Mouse (Mus musculus): ENCODE measurements around the gene Vsig10. TPM values are rescaled to one million over a fixed set of nuclear protein-coding genes. Genes with fewer than 3 reads are reported as not detected.

Gene Vsig10
- polyA plus RNA-seq, 1 experiment from 2014 or later = 1.8 TPM

- Histone ChIP-seq H3K4me3 (no peak overlapping the region), H3K9me3 (no peaks in the 10 kb centered on the region), H3K27me3 (ENCODE audit: insufficient read depth, poor library complexity, severe bottlenecking) (peaks cover 11% of the 10 kb centered on the region), H3K4me1 (replicated peaks) (peaks cover 66% of the 10 kb centered on the region), H3K36me3 (peaks cover 15% of the 10 kb centered on the region), H3K27ac (no peak overlapping the region)
- whole genome bisulfite sequencing = 49% methylated on average over 7 of the region's 7 CpGs
- no peak for DNase-seq (ENCODE audit: low spot score)
These were observed 40.8 kb downstream of the Vsig10 start for GRCm38 (mm10) chr5:117359497-117360227.

GRCm38 (mm10) chr5:117360228-117360515 is 41.3 kb downstream of the Vsig10 start:
- H3K27ac ChIP-seq = no peak overlapping the region
- peaks cover 65% of the 10 kb centered on the region for H3K4me1 ChIP-seq (replicated peaks)
- peaks cover 6% of the 10 kb centered on the region for H3K27me3 ChIP-seq (ENCODE audit: insufficient read depth, poor library complexity, severe bottlenecking)
- no peak overlapping the region for H3K4me3 ChIP-seq
- 65% methylated on average over 13 of the region's 13 CpGs for WGBS
- H3K9me3 ChIP-seq = no peaks in the 10 kb centered on the region
- no peak for DNase-seq (ENCODE audit: low spot score)
- H3K36me3 ChIP-seq = peaks cover 20% of the 10 kb centered on the region

DNA sequence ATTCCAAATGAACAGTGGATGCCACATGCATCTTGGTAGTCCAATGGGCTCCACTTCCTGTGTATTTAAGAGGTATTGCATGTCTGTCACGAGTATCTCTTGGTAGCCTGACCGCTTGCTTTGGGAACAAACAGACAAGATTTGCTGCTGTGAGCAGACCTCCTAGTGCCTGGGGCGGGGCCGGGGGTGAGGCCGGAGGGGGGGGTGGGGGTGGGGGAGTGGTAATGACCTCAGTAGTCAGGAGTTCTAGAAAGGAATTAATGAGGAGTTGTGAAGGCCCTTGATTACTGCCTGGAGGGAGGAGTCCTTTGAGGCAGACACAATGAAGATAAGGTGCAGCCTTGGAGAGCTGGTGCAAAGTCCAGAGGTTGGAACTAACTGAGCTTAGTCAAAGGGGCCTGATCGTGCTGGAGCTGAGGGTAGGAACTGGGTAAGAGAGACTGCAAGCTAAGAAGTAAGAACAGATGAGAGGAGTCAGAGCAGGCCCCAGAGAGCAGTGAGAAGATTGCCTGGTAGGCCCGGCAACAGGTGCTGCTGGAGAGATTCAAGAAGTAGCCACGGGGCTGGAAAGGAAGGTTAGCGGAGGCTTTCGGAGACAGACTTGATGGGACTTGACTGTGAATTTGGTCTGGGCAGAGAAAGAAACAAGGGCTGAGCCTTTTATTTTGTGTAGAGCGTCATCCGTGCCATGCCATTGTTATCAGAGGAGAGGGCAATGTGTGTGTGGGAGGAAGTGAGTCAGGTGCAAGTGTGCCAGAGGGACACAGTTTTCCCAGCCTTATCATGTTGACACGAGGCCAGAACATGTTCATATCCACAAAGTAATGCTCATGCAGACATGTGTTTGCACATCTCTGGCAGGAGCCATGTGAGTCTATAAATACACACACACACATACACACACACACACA is 42.0 kb downstream of the Vsig10 start:
- H3K27me3 ChIP-seq (ENCODE audit: insufficient read depth, poor library complexity, severe bottlenecking) = no peaks in the 10 kb centered on the region
- H3K36me3 ChIP-seq = peaks cover 27% of the 10 kb centered on the region
- H3K9me3 ChIP-seq = no peaks in the 10 kb centered on the region
- peak overlapping the region; percentile 6; the same call in 1 of the 2 replicates for H3K4me3 ChIP-seq
- peaks cover 58% of the 10 kb centered on the region for H3K4me1 ChIP-seq (replicated peaks)
- 0 out of 2 replicates have a peak overlapping the region, but pooled peaks have one; percentile 43 for H3K27ac ChIP-seq
- WGBS = 50% methylated on average over 13 of the region's 13 CpGs
- no peak for DNase-seq (ENCODE audit: low spot score)

- Histone ChIP-seq H3K4me1 (replicated peaks) (peaks cover 50% of the 10 kb centered on the region), H3K4me3 (no peak overlapping the region), H3K27me3 (ENCODE audit: insufficient read depth, poor library complexity, severe bottlenecking) (no peaks in the 10 kb centered on the region), H3K36me3 (peaks cover 33% of the 10 kb centered on the region), H3K27ac (no peak overlapping the region), H3K9me3 (no peaks in the 10 kb centered on the region)
- DNase-seq (ENCODE audit: low spot score) = no peak
- WGBS = 91% methylated on average over 4 of the region's 4 CpGs
These were observed 42.7 kb downstream of the Vsig10 start for GRCm38 (mm10) chr5:117361590-117361989.

DNA sequence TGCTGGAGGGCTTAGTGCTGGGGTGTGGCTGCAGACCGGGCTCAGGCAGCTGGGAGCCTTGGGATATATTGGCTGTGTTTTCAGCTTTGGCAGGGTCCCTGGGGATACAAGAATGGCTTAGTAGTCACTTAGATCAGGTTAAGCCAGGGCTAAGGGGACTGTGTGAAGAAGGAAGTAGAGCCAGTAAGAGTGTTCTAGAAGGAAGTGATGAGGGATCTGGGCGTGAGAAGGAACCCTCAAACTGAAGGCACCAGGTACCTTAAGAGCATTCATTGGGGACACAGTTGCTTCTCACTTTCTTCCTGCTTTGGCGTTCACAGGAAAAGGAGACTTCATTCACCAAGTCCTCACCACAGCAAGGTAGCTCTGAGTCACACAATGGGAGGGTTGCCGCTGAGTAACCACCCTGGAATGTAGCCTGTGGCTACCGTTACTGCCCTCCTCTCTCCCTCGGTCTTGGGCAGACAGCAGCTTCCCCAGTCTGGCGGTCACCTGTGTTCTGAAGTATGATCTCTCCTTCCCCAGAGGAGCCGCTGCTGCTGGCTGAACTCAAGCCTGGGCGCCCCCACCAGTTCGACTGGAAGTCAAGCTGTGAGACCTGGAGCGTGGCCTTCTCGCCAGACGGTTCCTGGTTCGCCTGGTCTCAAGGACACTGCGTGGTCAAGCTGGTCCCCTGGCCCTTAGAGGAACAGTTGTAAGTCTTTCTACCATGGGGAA is 44.3 kb downstream of the Vsig10 start:
- Histone ChIP-seq H3K27ac (no peak overlapping the region), H3K4me3 (no peak overlapping the region), H3K9me3 (no peaks in the 10 kb centered on the region), H3K27me3 (ENCODE audit: insufficient read depth, poor library complexity, severe bottlenecking) (no peaks in the 10 kb centered on the region), H3K4me1 (replicated peaks) (peaks cover 49% of the 10 kb centered on the region), H3K36me3 (peaks cover 48% of the 10 kb centered on the region)
- WGBS = 55% methylated on average over 15 of the region's 15 CpGs
- no peak for DNase-seq (ENCODE audit: low spot score)

- H3K27ac ChIP-seq = no peak overlapping the region
- H3K36me3 ChIP-seq = peaks cover 64% of the 10 kb centered on the region
- 85% methylated on average over 3 of the region's 3 CpGs for WGBS
- H3K27me3 ChIP-seq (ENCODE audit: insufficient read depth, poor library complexity, severe bottlenecking) = no peaks in the 10 kb centered on the region
- no peak for DNase-seq (ENCODE audit: low spot score)
- H3K4me1 ChIP-seq (replicated peaks) = peaks cover 34% of the 10 kb centered on the region
- H3K9me3 ChIP-seq = no peaks in the 10 kb centered on the region
- H3K4me3 ChIP-seq = no peak overlapping the region
These were observed 45.9 kb downstream of the Vsig10 start for GRCm38 (mm10) chr5:117364821-117365220.

- Histone ChIP-seq H3K27ac (no peak overlapping the region), H3K36me3 (peaks cover 76% of the 10 kb centered on the region), H3K4me1 (replicated peaks) (peaks cover 22% of the 10 kb centered on the region), H3K9me3 (no peaks in the 10 kb centered on the region), H3K27me3 (ENCODE audit: insufficient read depth, poor library complexity, severe bottlenecking) (no peaks in the 10 kb centered on the region), H3K4me3 (no peak overlapping the region)
- WGBS = 93% methylated on average over 13 of the region's 13 CpGs
- DNase-seq (ENCODE audit: low spot score) = no peak
These were observed 47.1 kb downstream of the Vsig10 start for GRCm38 (mm10) chr5:117365904-117366561.

- Histone ChIP-seq H3K4me1 (replicated peaks) (peaks cover 18% of the 10 kb centered on the region), H3K27ac (no peak overlapping the region), H3K36me3 (peaks cover 88% of the 10 kb centered on the region), H3K4me3 (no peak overlapping the region), H3K9me3 (no peaks in the 10 kb centered on the region), H3K27me3 (ENCODE audit: insufficient read depth, poor library complexity, severe bottlenecking) (no peaks in the 10 kb centered on the region)
- whole genome bisulfite sequencing = 54% methylated on average over 8 of the region's 8 CpGs
- no peak for DNase-seq (ENCODE audit: low spot score)
These were observed 48.3 kb downstream of the Vsig10 start for GRCm38 (mm10) chr5:117367206-117367605.

DNA sequence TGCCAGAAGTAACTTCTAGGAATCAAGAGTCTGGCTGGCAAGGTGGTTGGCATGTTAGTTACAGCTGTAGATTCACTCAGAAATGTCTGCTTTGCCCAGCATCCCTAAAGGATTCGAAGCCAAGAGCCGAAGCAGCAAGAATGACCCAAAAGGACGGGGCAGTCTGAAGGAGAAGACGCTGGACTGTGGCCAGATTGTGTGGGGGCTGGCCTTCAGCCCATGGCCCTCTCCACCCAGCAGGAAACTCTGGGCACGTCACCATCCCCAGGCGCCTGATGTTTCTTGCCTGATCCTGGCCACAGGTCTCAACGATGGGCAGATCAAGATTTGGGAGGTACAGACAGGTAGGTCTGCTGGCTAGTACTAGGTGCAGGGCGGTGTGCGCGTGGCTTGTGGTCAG is 51.7 kb downstream of the Vsig10 start:
- peaks cover 98% of the 10 kb centered on the region for H3K36me3 ChIP-seq
- H3K27ac ChIP-seq = no peak overlapping the region
- peaks cover 11% of the 10 kb centered on the region for H3K4me1 ChIP-seq (replicated peaks)
- H3K27me3 ChIP-seq (ENCODE audit: insufficient read depth, poor library complexity, severe bottlenecking) = no peaks in the 10 kb centered on the region
- no peak overlapping the region for H3K4me3 ChIP-seq
- H3K9me3 ChIP-seq = no peaks in the 10 kb centered on the region
- WGBS = 94% methylated on average over 10 of the region's 10 CpGs
- no peak for DNase-seq (ENCODE audit: low spot score)

GRCm38 (mm10) chr5:117373418-117373817 is 54.5 kb downstream of the Vsig10 start:
- DNase-seq (ENCODE audit: low spot score) = no peak
- WGBS = 90% methylated on average over 9 of the region's 9 CpGs
- Histone ChIP-seq H3K4me1 (replicated peaks) (no peaks in the 10 kb centered on the region), H3K9me3 (no peaks in the 10 kb centered on the region), H3K4me3 (no peak overlapping the region), H3K27ac (no peak overlapping the region), H3K27me3 (ENCODE audit: insufficient read depth, poor library complexity, severe bottlenecking) (no peaks in the 10 kb centered on the region), H3K36me3 (peaks cover 100% of the 10 kb centered on the region)

DNA sequence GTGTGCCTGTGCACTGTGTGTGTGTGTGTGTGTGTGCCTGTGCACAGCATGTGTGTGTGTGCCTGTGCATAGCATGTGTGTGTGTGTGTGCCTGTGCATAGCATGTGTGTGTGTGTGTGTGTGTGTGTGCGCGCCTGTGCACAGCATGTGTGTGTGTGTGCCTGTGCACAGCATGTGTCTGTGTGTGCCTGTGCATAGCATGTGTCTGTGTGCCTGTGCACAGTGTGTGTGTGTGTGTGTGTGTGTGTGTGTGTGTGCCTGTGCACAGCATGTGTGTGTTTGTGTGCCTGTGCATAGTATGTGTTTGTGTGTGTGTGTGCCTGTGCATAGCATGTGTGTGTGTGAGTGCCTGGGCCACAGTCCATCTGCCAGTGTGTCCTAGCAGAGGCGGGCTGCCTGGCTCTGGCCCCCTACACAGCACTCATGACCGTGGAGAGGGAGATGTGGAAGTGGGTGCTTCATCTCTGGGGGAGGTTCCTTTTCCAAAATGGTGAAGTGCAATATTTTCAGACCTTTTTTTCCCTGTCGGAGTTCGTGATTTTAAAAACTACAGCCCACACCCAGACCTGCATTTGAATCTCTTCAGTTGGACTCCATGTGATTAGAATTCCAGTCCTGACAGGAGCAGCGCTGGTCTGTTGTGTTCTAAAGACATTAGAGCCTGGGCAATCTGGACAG is 55.6 kb downstream of the Vsig10 start:
- H3K36me3 ChIP-seq = peaks cover 100% of the 10 kb centered on the region
- no peak overlapping the region for H3K4me3 ChIP-seq
- 94% methylated on average over 7 of the region's 7 CpGs for WGBS
- no peaks in the 10 kb centered on the region for H3K27me3 ChIP-seq (ENCODE audit: insufficient read depth, poor library complexity, severe bottlenecking)
- no peaks in the 10 kb centered on the region for H3K9me3 ChIP-seq
- no peaks in the 10 kb centered on the region for H3K4me1 ChIP-seq (replicated peaks)
- DNase-seq (ENCODE audit: low spot score) = no peak
- H3K27ac ChIP-seq = no peak overlapping the region

DNA sequence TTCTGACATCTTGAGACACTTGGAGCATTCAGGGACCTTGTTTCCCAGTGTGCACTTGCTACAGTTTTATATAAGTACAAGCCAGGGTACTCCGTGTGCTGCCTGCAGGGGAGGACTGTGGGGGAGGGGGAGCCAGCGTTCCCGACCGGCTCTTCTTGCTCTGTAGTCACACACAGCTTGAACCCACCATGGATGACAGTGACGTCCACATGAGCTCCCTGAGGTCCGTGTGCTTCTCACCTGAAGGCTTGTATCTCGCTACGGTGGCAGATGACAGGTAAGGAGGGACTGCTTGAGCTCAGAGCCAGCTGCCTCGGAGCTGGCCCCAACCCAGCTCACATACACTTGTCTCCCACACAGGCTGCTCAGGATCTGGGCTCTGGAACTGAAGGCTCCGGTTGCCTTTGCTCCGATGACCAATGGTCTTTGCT is 57.5 kb downstream of the Vsig10 start:
- Histone ChIP-seq H3K36me3 (peaks cover 100% of the 10 kb centered on the region), H3K27ac (no peak overlapping the region), H3K4me3 (no peak overlapping the region), H3K9me3 (no peaks in the 10 kb centered on the region), H3K27me3 (ENCODE audit: insufficient read depth, poor library complexity, severe bottlenecking) (no peaks in the 10 kb centered on the region), H3K4me1 (replicated peaks) (no peaks in the 10 kb centered on the region)
- no peak for DNase-seq (ENCODE audit: low spot score)
- 85% methylated on average over 11 of the region's 11 CpGs for WGBS

All from hindbrain, embryonic 10.5 days (tissue).